Mouse (Mus musculus): Measurements from ENCODE around the gene Sh3bp4.

Sh3bp4 gene

GRCm38 (mm10) chr1:89070103-89070700 lies at the start of gene Sh3bp4:
Gene Sh3bp4 (plus strand): TSS chr1:89070415.
- DNase-seq, result peak; percentile 99 to 100

- DNase-seq, result no peak
These were observed 47.2 kb upstream of the Sh3bp4 start for GRCm38 (mm10) chr1:89022997-89023396.

- DNase-seq, result no peak
These were observed 45.3 kb upstream of the Sh3bp4 start for GRCm38 (mm10) chr1:89024696-89025612.

GRCm38 (mm10) chr1:89026040-89026439 lies 44.2 kb upstream of the Sh3bp4 start:
- no peak for DNase-seq

GRCm38 (mm10) chr1:89029136-89029927 lies 40.9 kb upstream of the Sh3bp4 start:
- DNase-seq, result no peak

GRCm38 (mm10) chr1:89033661-89034060 lies 36.6 kb upstream of the Sh3bp4 start:
- DNase-seq, result no peak

GRCm38 (mm10) chr1:89034061-89034460 lies 36.2 kb upstream of the Sh3bp4 start:
- DNase-seq, result no peak

- DNase-seq, result no peak
These were observed 35.1 kb upstream of the Sh3bp4 start for GRCm38 (mm10) chr1:89035115-89035514.

GRCm38 (mm10) chr1:89039836-89040235 lies 30.4 kb upstream of the Sh3bp4 start:
- no peak for DNase-seq

GRCm38 (mm10) chr1:89041290-89041689 lies 28.9 kb upstream of the Sh3bp4 start:
- peak; percentile 14 to 31 for DNase-seq

- DNase-seq, result peak in 1 of 2 experiments; percentile 20
These were observed 28.1 kb upstream of the Sh3bp4 start for GRCm38 (mm10) chr1:89042081-89042480.

- peak in 1 of 2 experiments; percentile 16 for DNase-seq
These were observed 27.3 kb upstream of the Sh3bp4 start for GRCm38 (mm10) chr1:89042956-89043355.

GRCm38 (mm10) chr1:89045403-89045802 lies 24.8 kb upstream of the Sh3bp4 start:
- DNase-seq, result no peak

GRCm38 (mm10) chr1:89049506-89049905 lies 20.7 kb upstream of the Sh3bp4 start:
- DNase-seq, result no peak

- no peak for DNase-seq
These were observed 14.0 kb upstream of the Sh3bp4 start for GRCm38 (mm10) chr1:89056175-89056574.

GRCm38 (mm10) chr1:89057430-89057829 lies 12.8 kb upstream of the Sh3bp4 start:
- no peak for DNase-seq

GRCm38 (mm10) chr1:89058011-89058410 lies 12.2 kb upstream of the Sh3bp4 start:
- no peak for DNase-seq

- DNase-seq, result peak; percentile 38 to 67
These were observed 7.2 kb upstream of the Sh3bp4 start for GRCm38 (mm10) chr1:89062977-89063376.

GRCm38 (mm10) chr1:89063800-89064199 lies 6.4 kb upstream of the Sh3bp4 start:
- no peak for DNase-seq

- no peak for DNase-seq
These were observed 1.4 kb upstream of the Sh3bp4 start for GRCm38 (mm10) chr1:89068812-89069211.

GRCm38 (mm10) chr1:89069479-89070102 lies 624 bp upstream of the Sh3bp4 start:
- DNase-seq, result peak; percentile 57 to 61

GRCm38 (mm10) chr1:89070871-89071361 lies 701 bp downstream of the Sh3bp4 start:
- peak; percentile 37 to 48 for DNase-seq

All from lung, adult 18-20 months (tissue).